Mouse (Mus musculus) cerebellum, adult 2 months (tissue): ENCODE measurements around the gene Rnase13. TPM values are rescaled to one million over a fixed set of nuclear protein-coding genes. Genes with fewer than 3 reads are reported as not detected.
A peak's percentile ranks its signal among the peaks of the same experiment; 100 is the strongest.

Experiments used
- DNase-seq, 2 experiments: peaks; one replicate each; pipeline ENCODE4 v3.0.0; 2021
- H3K27ac ChIP-seq: fragments of 200-500 bp; 2 replicates; pipeline ENCODE4 v1.5.1; 2012; ENCODE audit warnings: low read length, control low read depth, inconsistent platforms; ENCODE audit not compliant: insufficient read depth
- H3K27me3 ChIP-seq: fragments of 200-500 bp; 2 replicates; pipeline ENCODE4 v1.6.1; 2012; ENCODE audit warnings: inconsistent platforms, mild to moderate bottlenecking, low read length, moderate library complexity; ENCODE audit not compliant: control insufficient read depth, insufficient read depth
- H3K4me1 ChIP-seq: fragments of 200-500 bp; 2 replicates; pipeline ENCODE4 v1.6.1; 2011; ENCODE audit warnings: low read length; ENCODE audit not compliant: control insufficient read depth, insufficient read depth
- H3K4me3 ChIP-seq: fragments of 200-500 bp; replicated peaks from 2 replicates; pipeline ENCODE3; 2011; ENCODE audit warnings: mild to moderate bottlenecking, low read depth, low read length, control low read depth; ENCODE audit not compliant: insufficient read depth
- CTCF ChIP-seq: fragments of 200-500 bp; IDR thresholded peaks from 2 replicates; pipeline ENCODE4 v1.5.1; 2011; ENCODE audit warnings: low read depth, mild to moderate bottlenecking, control low read depth, low read length, moderate library complexity, borderline replicate concordance; ENCODE audit not compliant: insufficient read depth
- POLR2A ChIP-seq: fragments of 200-500 bp; IDR thresholded peaks from 2 replicates; pipeline ENCODE4 v1.6.1; 2011; ENCODE audit warnings: low read length, control low read depth, borderline replicate concordance; ENCODE audit not compliant: insufficient read depth
- WGBS: fragments of 180-500 bp; shearing (Covaris S2); methylation state at CpG from one replicate; pipeline ENCODE4 v1.1.7; 2018; 5-methylcytosine and 5-hydroxymethylcytosine counted together
- polyA plus RNA-seq: library from polyadenylated mRNA; depleted of rRNA; stranded (reverse); fragments of >200 nt; gene quantifications from 2 replicates; pipeline ENCODE4 v1.2.3, GENCODE M21; 2012; rRNA removed

The Rnase13 gene
- polyA plus RNA-seq, 1 experiment, result not detected

GRCm38 (mm10) chr14:51886051-51886450 lies 36.5 kb downstream of the Rnase13 start:
- H3K27me3 ChIP-seq, result no peaks in the 10 kb centered on the region
- H3K4me1 ChIP-seq, result peaks cover 4% of the 10 kb centered on the region; the same call in 1 of the 2 replicates
- whole genome bisulfite sequencing, result 44% methylated on average over 6 of the region's 6 CpGs
- H3K27ac ChIP-seq, result no peak overlapping the region
- TF ChIP-seq CTCF (no peak), POLR2A (no peak)
- H3K4me3 ChIP-seq, result no peak overlapping the region
- DNase-seq, result no peak

DNA sequence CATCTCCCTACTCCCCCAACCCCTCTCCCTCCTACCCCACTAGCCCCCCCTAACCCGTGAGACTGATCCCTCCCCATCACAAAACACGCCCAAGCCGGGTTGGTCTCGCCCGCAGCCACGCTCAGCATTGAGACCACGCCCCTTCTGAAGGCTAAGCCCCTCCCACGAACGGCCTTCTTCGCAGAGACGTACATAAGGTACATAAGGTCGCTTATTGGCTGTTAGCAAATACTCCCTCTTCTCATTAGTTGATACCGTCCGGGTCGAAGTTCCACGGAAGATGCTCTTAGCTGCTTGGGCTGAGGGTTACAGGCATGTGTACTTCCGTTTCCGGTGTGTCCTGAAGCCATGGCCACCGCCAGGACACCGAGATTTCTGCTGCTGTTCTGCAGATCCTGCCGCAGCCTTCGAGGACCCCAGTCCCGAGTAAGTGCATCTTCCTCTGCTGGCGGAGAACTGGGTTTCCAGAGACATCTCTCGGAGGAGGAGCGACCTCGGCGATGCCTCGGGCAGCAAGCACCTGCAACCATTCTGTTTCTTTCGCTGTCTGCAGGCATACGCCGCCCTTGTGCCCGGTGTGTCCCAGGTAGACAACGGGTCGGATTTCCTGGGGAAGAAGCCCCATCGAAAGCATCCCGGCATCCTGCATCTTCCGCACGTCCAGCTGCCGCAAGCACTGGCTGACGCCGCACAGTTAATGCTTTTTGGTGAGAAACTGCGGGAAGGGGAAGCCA lies 37.8 kb downstream of the Rnase13 start, which contains the start of gene Mettl17:
Mettl17 (plus strand) TSS at position 245 of the 734 bp plus-strand sequence.
- peak; percentile 91 to 94 for DNase-seq
- Histone ChIP-seq H3K27ac (peak within 1 kb of the TSS; percentile 3; the same call in 1 of the 2 replicates), H3K27me3 (no peaks in the 10 kb centered on the region), H3K4me3 (peak within 1 kb of the TSS; percentile 59), H3K4me1 (peaks cover 4% of the 10 kb centered on the region; the same call in 1 of the 2 replicates)
- peak; percentile 81; the same call in 1 of the 2 replicates for TF ChIP-seq POLR2A
- no peak for TF ChIP-seq CTCF
- under 1% methylated on average over 43 of the region's 43 CpGs for WGBS

- no peak for TF ChIP-seq POLR2A
- 1% methylated on average over 14 of the region's 14 CpGs for whole genome bisulfite sequencing
- H3K4me3 ChIP-seq, result peak overlapping the region; percentile 59
- no peak for DNase-seq
- no peak overlapping the region for H3K27ac ChIP-seq
- no peaks in the 10 kb centered on the region for H3K27me3 ChIP-seq
- peaks cover 4% of the 10 kb centered on the region; the same call in 1 of the 2 replicates for H3K4me1 ChIP-seq
These were observed 38.5 kb downstream of the Rnase13 start for GRCm38 (mm10) chr14:51884031-51884544.

GRCm38 (mm10) chr14:51883527-51884030 lies 39.0 kb downstream of the Rnase13 start:
- Histone ChIP-seq H3K27ac (no peak overlapping the region), H3K27me3 (no peaks in the 10 kb centered on the region), H3K4me1 (peaks cover 4% of the 10 kb centered on the region; the same call in 1 of the 2 replicates), H3K4me3 (peak overlapping the region; percentile 34)
- 2% methylated on average over 4 of the region's 4 CpGs for WGBS
- TF ChIP-seq POLR2A (no peak), CTCF (peak; percentile 11; the same call in 1 of the 2 replicates)
- DNase-seq, result peak; percentile 58 to 69

GRCm38 (mm10) chr14:51877517-51877916 lies 45.1 kb downstream of the Rnase13 start:
- no peak for TF ChIP-seq CTCF
- no peak for DNase-seq
- 91% methylated on average over 3 of the region's 3 CpGs for WGBS

DNA sequence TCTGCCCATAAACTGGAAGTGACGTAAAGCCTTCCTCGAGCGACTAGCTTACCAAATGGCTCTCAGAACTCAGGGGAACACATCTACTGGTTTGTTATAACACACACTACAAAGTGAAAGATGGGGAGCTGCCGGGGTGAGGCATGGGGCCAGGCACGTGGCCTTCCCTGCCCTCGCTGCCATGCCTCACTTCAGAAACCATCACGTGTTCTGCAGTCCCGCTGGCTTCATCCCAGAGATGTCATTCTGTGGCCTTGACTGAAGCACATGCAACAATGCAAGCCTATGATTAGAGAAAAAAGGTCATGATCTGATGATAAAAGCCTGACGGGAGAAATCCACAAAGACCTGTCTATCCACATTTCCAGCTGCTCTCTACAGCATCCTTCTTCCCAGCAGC lies 50.8 kb downstream of the Rnase13 start:
- Histone ChIP-seq H3K27ac (no peak overlapping the region), H3K4me3 (no peak overlapping the region), H3K4me1 (no peaks in the 10 kb centered on the region), H3K27me3 (no peaks in the 10 kb centered on the region)
- TF ChIP-seq POLR2A, result no peak
- no peak for TF ChIP-seq CTCF
- no peak for DNase-seq
- WGBS, result 60% methylated on average over 9 of the region's 9 CpGs

More at GRCm38 (mm10) chr14:51877517-51877916, 45.1 kb downstream of the Rnase13 start:
- H3K27me3 ChIP-seq, result no peaks in the 10 kb centered on the region
- no peaks in the 10 kb centered on the region for H3K4me1 ChIP-seq
- H3K27ac ChIP-seq, result no peak overlapping the region
- no peak overlapping the region for H3K4me3 ChIP-seq

Other genes starting within 250 kb of the Rnase13 start
- not detected in 2 replicates for gene Gm17079, start 227.3 kb downstream of the Rnase13 start, polyA plus RNA-seq
- gene Gm5800, start 205.6 kb downstream of the Rnase13 start, polyA plus RNA-seq, result not detected in 2 replicates
- gene Ang4, start 149.2 kb downstream of the Rnase13 start, polyA plus RNA-seq, result not detected in 2 replicates
- not detected in 2 replicates for gene AY358078, start 122.7 kb downstream of the Rnase13 start, polyA plus RNA-seq
- not detected in 2 replicates for gene Ear6, start 69.1 kb downstream of the Rnase13 start, polyA plus RNA-seq
- gene Mettl17, start 37.9 kb downstream of the Rnase13 start, polyA plus RNA-seq, result 52.5 and 55.4 TPM in 2 replicates
- gene Slc39a2, start 29.9 kb downstream of the Rnase13 start, polyA plus RNA-seq, result 13.8 and 15.0 TPM in 2 replicates
- 997 and 1,033 TPM in 2 replicates for gene Ndrg2, start 8.6 kb downstream of the Rnase13 start, polyA plus RNA-seq
- not detected in 2 replicates for gene Tppp2, start 4.3 kb downstream of the Rnase13 start, polyA plus RNA-seq
- gene Arhgef40, start 61.9 kb upstream of the Rnase13 start, polyA plus RNA-seq, result 44.1 and 48.0 TPM in 2 replicates
- gene Tmem253, start 92.9 kb upstream of the Rnase13 start, polyA plus RNA-seq, result 2.0 and 2.4 TPM in 2 replicates
- gene Zfp219, start 98.0 kb upstream of the Rnase13 start, polyA plus RNA-seq, result 184 and 188 TPM in 2 replicates
- 0.03 and 0.10 TPM in 2 replicates for gene Olfr221, start 119.7 kb upstream of the Rnase13 start, polyA plus RNA-seq
- 254 and 281 TPM in 2 replicates for gene Hnrnpc, start 181.3 kb upstream of the Rnase13 start, polyA plus RNA-seq
- 1.1 and 1.2 TPM in 2 replicates for gene Rpgrip1, start 187.9 kb upstream of the Rnase13 start, polyA plus RNA-seq